Mouse (Mus musculus) cerebellum, adult 2 months (tissue): ENCODE data around the gene Grap. TPM values are rescaled to one million over a fixed set of nuclear protein-coding genes. Genes with fewer than 3 reads are reported as not detected.

ENCODE experiments used
- DNase-seq, 2 experiments: peaks; one replicate each; pipeline ENCODE4 v3.0.0; 2021
- H3K27ac ChIP-seq: fragments of 200-500 bp; 2 replicates; pipeline ENCODE4 v1.5.1; 2012; ENCODE audit warnings: low read length, control low read depth, inconsistent platforms; ENCODE audit not compliant: insufficient read depth
- H3K27me3 ChIP-seq: fragments of 200-500 bp; 2 replicates; pipeline ENCODE4 v1.6.1; 2012; ENCODE audit warnings: inconsistent platforms, mild to moderate bottlenecking, low read length, moderate library complexity; ENCODE audit not compliant: control insufficient read depth, insufficient read depth
- H3K4me1 ChIP-seq: fragments of 200-500 bp; 2 replicates; pipeline ENCODE4 v1.6.1; 2011; ENCODE audit warnings: low read length; ENCODE audit not compliant: control insufficient read depth, insufficient read depth
- H3K4me3 ChIP-seq: fragments of 200-500 bp; replicated peaks from 2 replicates; pipeline ENCODE3; 2011; ENCODE audit warnings: mild to moderate bottlenecking, low read depth, low read length, control low read depth; ENCODE audit not compliant: insufficient read depth
- CTCF ChIP-seq: fragments of 200-500 bp; IDR thresholded peaks from 2 replicates; pipeline ENCODE4 v1.5.1; 2011; ENCODE audit warnings: low read depth, mild to moderate bottlenecking, control low read depth, low read length, moderate library complexity, borderline replicate concordance; ENCODE audit not compliant: insufficient read depth
- POLR2A ChIP-seq: fragments of 200-500 bp; IDR thresholded peaks from 2 replicates; pipeline ENCODE4 v1.6.1; 2011; ENCODE audit warnings: low read length, control low read depth, borderline replicate concordance; ENCODE audit not compliant: insufficient read depth
- WGBS: fragments of 180-500 bp; shearing (Covaris S2); methylation state at CpG from one replicate; pipeline ENCODE4 v1.1.7; 2018; 5-methylcytosine and 5-hydroxymethylcytosine counted together
- polyA plus RNA-seq: library from polyadenylated mRNA; depleted of rRNA; stranded (reverse); fragments of >200 nt; gene quantifications from 2 replicates; pipeline ENCODE4 v1.2.3, GENCODE M21; 2012

Grap gene
- polyA plus RNA-seq, 1 experiment: 5.4 TPM

- DNase-seq: peak; percentile 52 to 61
- Histone ChIP-seq H3K4me3 (no peak overlapping the region), H3K27ac (no peak overlapping the region), H3K27me3 (no peaks in the 10 kb centered on the region), H3K4me1 (no peaks in the 10 kb centered on the region)
- no peak for TF ChIP-seq POLR2A
- TF ChIP-seq CTCF: peak; percentile 94
- 37% methylated on average over 7 of the region's 7 CpGs for WGBS
These were observed 13.1 kb downstream of the Grap start for GRCm38 (mm10) chr11:61665991-61666799.

- TF ChIP-seq POLR2A: no peak
- TF ChIP-seq CTCF: no peak
- Histone ChIP-seq H3K27ac (no peak overlapping the region), H3K27me3 (no peaks in the 10 kb centered on the region), H3K4me3 (no peak overlapping the region), H3K4me1 (no peaks in the 10 kb centered on the region)
- WGBS: 92% methylated on average over 5 of the region's 5 CpGs
- no peak for DNase-seq
These were observed 14.2 kb downstream of the Grap start for GRCm38 (mm10) chr11:61667248-61667647.

GRCm38 (mm10) chr11:61667782-61668181 is 14.7 kb downstream of the Grap start:
- WGBS: 86% methylated on average over 5 of the region's 5 CpGs
- TF ChIP-seq CTCF (no peak), POLR2A (no peak)
- no peaks in the 10 kb centered on the region for H3K4me1 ChIP-seq
- H3K27me3 ChIP-seq: no peaks in the 10 kb centered on the region
- H3K27ac ChIP-seq: no peak overlapping the region
- no peak for DNase-seq
- H3K4me3 ChIP-seq: no peak overlapping the region

- WGBS: 91% methylated on average over 14 of the region's 14 CpGs
- no peak overlapping the region for H3K4me3 ChIP-seq
These were observed 16.7 kb downstream of the Grap start for GRCm38 (mm10) chr11:61669492-61670490.

DNA sequence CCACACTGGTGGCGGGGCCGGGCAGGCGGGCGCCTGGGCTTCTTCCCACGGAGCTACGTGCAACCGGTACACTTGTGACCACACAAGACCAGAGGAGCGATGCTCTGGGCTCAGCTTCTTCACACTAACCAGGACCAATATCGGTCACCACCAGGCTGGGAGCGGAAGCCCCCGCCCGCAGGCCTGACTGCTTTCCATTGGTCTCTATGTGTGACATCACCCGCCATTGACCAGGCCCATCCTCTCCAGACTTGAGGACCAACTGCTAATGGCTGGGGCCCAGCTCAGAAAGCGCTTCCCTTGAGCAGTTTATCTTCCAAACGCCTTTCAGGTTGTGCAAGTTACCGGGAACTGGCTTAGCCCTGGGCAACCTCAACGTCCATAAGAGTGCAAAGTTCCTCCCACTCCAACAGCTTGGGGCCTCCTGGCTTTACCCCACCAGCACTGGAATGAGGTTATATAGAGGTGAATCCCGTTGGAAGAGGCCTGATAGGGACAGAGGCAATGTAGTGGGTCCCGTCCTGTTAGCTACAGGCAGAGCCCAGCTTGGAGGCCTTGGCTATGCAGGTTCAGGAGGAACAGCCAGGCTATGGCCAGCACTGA is 18.8 kb downstream of the Grap start:
- Histone ChIP-seq H3K4me1 (no peaks in the 10 kb centered on the region), H3K27ac (no peak overlapping the region), H3K27me3 (no peaks in the 10 kb centered on the region), H3K4me3 (no peak overlapping the region)
- WGBS: 86% methylated on average over 19 of the region's 19 CpGs
- no peak for TF ChIP-seq CTCF
- DNase-seq: no peak

More at GRCm38 (mm10) chr11:61669492-61670490, 16.7 kb downstream of the Grap start:
- Histone ChIP-seq H3K27ac (no peak overlapping the region), H3K27me3 (no peaks in the 10 kb centered on the region), H3K4me1 (no peaks in the 10 kb centered on the region)
- TF ChIP-seq CTCF (no peak), POLR2A (no peak)
- no peak for DNase-seq

DNA sequence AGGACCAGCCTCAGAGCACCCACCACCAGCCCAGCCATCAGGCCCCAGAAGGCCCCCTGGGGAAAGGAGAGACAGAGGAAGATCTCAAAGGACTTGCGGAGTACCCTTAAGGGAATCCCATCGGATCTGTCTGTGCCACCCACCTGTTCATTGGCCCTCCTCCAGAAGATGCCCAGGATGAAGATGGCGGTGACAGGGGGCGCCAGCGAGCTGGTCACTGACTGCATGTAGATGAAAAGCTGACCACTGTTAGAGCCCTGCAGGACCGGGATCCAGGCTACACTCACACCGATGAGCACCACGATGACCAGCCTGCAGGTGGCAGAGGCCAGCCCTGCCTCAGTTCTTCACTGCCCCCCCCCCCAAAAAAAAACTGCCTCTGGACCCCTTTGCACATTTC is 20.6 kb downstream of the Grap start:
- Histone ChIP-seq H3K4me3 (no peak overlapping the region), H3K27ac (no peak overlapping the region), H3K4me1 (no peaks in the 10 kb centered on the region), H3K27me3 (no peaks in the 10 kb centered on the region)
- TF ChIP-seq POLR2A (no peak), CTCF (peak; percentile 61)
- DNase-seq: peak; percentile 59 to 65
- 20% methylated on average over 8 of the region's 8 CpGs for WGBS

- no peak for DNase-seq
- 33% methylated on average over 19 of the region's 19 CpGs for WGBS
- H3K27me3 ChIP-seq: no peaks in the 10 kb centered on the region
- no peak for TF ChIP-seq POLR2A
- no peak for TF ChIP-seq CTCF
- H3K4me1 ChIP-seq: no peaks in the 10 kb centered on the region
- no peak overlapping the region for H3K27ac ChIP-seq
- no peak overlapping the region for H3K4me3 ChIP-seq
These were observed 21.2 kb downstream of the Grap start for GRCm38 (mm10) chr11:61674151-61674838.
